ENCODE assay signal across 17 mouse cellular contexts in the genomic region with DNA sequence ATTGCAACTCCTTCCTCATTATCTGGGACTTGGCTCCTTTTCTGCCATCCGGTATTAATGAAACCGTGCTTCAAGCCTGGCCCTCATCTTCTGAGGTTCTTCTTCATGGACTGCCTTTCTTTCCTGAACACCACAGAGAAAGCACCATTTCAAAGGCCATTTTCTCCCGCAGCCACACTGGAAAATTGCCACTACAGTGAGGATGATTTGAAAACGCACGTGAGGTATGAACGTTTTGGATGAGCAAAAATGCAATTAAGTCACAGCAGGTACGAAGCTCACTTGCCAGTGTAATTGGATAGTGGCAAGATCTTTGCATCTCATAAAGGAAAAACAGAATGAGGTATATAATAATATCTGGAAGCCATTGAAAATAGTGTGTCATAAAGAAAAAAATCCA.
A peak's percentile ranks its signal among the peaks of the same experiment; 100 is the strongest.
DNase-seq lines count a peak whose midpoint lies in the region; ATAC-seq and TF ChIP-seq lines count a peak whose summit lies in the region.
"Had no signal": no experiment of that assay in that cellular context is flagged by ENCODE, and none has a peak within 500 bp of the region (broad histone marks: within the 10 kb centered on the region; RNA-seq: fewer than 3 reads in every experiment).

No protein-coding gene starts in this region.

- no peak overlapping the region for H3K9ac ChIP-seq in hindbrain, embryonic 11.5 days (ENCODE audit: low read depth, low read length)
- no peak overlapping the region for H3K9ac ChIP-seq in hindbrain, embryonic 12.5 days
- no peak overlapping the region for H3K9ac ChIP-seq in neural tube, embryonic 13.5 days
- no peak overlapping the region for H3K9ac ChIP-seq in hindbrain, postnatal 0 days (replicated peaks; ENCODE audit: low read length)
- H3K9ac ChIP-seq: heart, embryonic 12.5 days had no signal

- H3K27me3 ChIP-seq in hindbrain, embryonic 11.5 days (ENCODE audit: control insufficient read depth, insufficient read depth, low read length), result no peaks in the 10 kb centered on the region
- no peaks in the 10 kb centered on the region for H3K27me3 ChIP-seq in hindbrain, embryonic 12.5 days
- no peaks in the 10 kb centered on the region for H3K27me3 ChIP-seq in neural tube, embryonic 13.5 days
- no peaks in the 10 kb centered on the region for H3K27me3 ChIP-seq in hindbrain, postnatal 0 days (ENCODE audit: insufficient read depth, low read length)
- H3K27me3 ChIP-seq: CH12.LX; heart, embryonic 12.5 days had no signal

- H3K27ac ChIP-seq in hindbrain, embryonic 11.5 days (ENCODE audit: low read depth, low read length), result 0 out of 2 replicates have a peak overlapping the region, but pooled peaks have one; percentile 10
- no peak overlapping the region for H3K27ac ChIP-seq in hindbrain, embryonic 12.5 days
- peak overlapping the region; percentile 38; the same call in 1 of the 2 replicates for H3K27ac ChIP-seq in neural tube, embryonic 13.5 days (replicated peaks)
- 0 out of 2 replicates have a peak overlapping the region, but pooled peaks have one; percentile 36 for H3K27ac ChIP-seq in hindbrain, postnatal 0 days
- H3K27ac ChIP-seq: embryonic facial prominence, embryonic 10.5 days; gastrocnemius, adult 2 months had no signal

- DNase-seq in hindbrain, embryonic 11.5 days (ENCODE audit: low spot score), result no peak
- no peak for DNase-seq in neural tube, embryonic 10.5 days (ENCODE audit: extremely low spot score, low spot score)
- DNase-seq in hindbrain, postnatal 0 days (ENCODE audit: low spot score), result peak; percentile 72
- DNase-seq in kidney, adult 8-10 months, result no peak
- DNase-seq in layer of hippocampus, postnatal 14 days (ENCODE audit: low spot score in 2 of 2), result no peak
- DNase-seq: adrenal gland, postnatal 14 days; gastrocnemius, adult 2 months; gastrocnemius, postnatal 25 days had no signal

- ATAC-seq in hindbrain, embryonic 11.5 days (ENCODE audit: low FRiP score), result no peak
- no peak for ATAC-seq in hindbrain, embryonic 12.5 days (ENCODE audit: low FRiP score)
- peak; percentile 38; the same call in 1 of the 2 replicates for ATAC-seq in neural tube, embryonic 13.5 days (ENCODE audit: low read depth)
- ATAC-seq in hindbrain, postnatal 0 days, result peak; percentile 21; the same call in 1 of the 2 replicates
- ATAC-seq: activated CD4-positive, CD25-positive, alpha-beta regulatory T cell, adult 4 months; forebrain, embryonic 14.5 days; intestine, embryonic 16.5 days; Patski had no signal

- WGBS in hindbrain, embryonic 11.5 days, result 77% methylated on average over 7 of the region's 7 CpGs
- WGBS in hindbrain, embryonic 12.5 days, result 60% methylated on average over 7 of the region's 7 CpGs
- 60% methylated on average over 7 of the region's 7 CpGs for WGBS in neural tube, embryonic 13.5 days
- WGBS in hindbrain, postnatal 0 days, result 45% methylated on average over 7 of the region's 7 CpGs

- TF ChIP-seq CTCF in hindbrain, postnatal 0 days (IDR thresholded peaks at IDR 0.05; ENCODE audit: low read depth), result no peak

- H3K4me1 ChIP-seq in hindbrain, embryonic 11.5 days (replicated peaks; ENCODE audit: control insufficient read depth, insufficient read depth, low read length), result no peaks in the 10 kb centered on the region
- no peaks in the 10 kb centered on the region for H3K4me1 ChIP-seq in hindbrain, embryonic 12.5 days
- peaks cover 5% of the 10 kb centered on the region; the same call in 1 of the 2 replicates for H3K4me1 ChIP-seq in neural tube, embryonic 13.5 days (replicated peaks)
- no peaks in the 10 kb centered on the region for H3K4me1 ChIP-seq in hindbrain, postnatal 0 days (ENCODE audit: insufficient read depth, low read length)
- H3K4me1 ChIP-seq: embryonic facial prominence, embryonic 10.5 days; heart, embryonic 12.5 days had no signal

- H3K4me3 ChIP-seq in hindbrain, embryonic 11.5 days (ENCODE audit: low read depth, low read length), result no peak overlapping the region
- H3K4me3 ChIP-seq in hindbrain, embryonic 12.5 days, result no peak overlapping the region
- H3K4me3 ChIP-seq in neural tube, embryonic 13.5 days, result no peak overlapping the region
- no peak overlapping the region for H3K4me3 ChIP-seq in hindbrain, postnatal 0 days (ENCODE audit: low read length)
- H3K4me3 ChIP-seq: embryonic facial prominence, embryonic 10.5 days; gastrocnemius, adult 2 months; heart, embryonic 12.5 days had no signal

- no peak overlapping the region for H3K4me2 ChIP-seq in hindbrain, embryonic 11.5 days (replicated peaks; ENCODE audit: low read depth, low read length)
- no peak overlapping the region for H3K4me2 ChIP-seq in hindbrain, embryonic 12.5 days (replicated peaks)
- H3K4me2 ChIP-seq in neural tube, embryonic 13.5 days, result no peak overlapping the region
- H3K4me2 ChIP-seq in hindbrain, postnatal 0 days (ENCODE audit: low read depth, low read length), result no peak overlapping the region
- H3K4me2 ChIP-seq: heart, embryonic 12.5 days had no signal

- H3K9me3 ChIP-seq in hindbrain, embryonic 11.5 days (ENCODE audit: control insufficient read depth, low read length), result no peaks in the 10 kb centered on the region
- H3K9me3 ChIP-seq in hindbrain, embryonic 12.5 days (replicated peaks), result no peaks in the 10 kb centered on the region
- H3K9me3 ChIP-seq in neural tube, embryonic 13.5 days, result no peaks in the 10 kb centered on the region
- H3K9me3 ChIP-seq in hindbrain, postnatal 0 days (ENCODE audit: low read length), result no peaks in the 10 kb centered on the region
- H3K9me3 ChIP-seq: embryonic facial prominence, embryonic 10.5 days; heart, embryonic 12.5 days had no signal

- H3K36me3 ChIP-seq in hindbrain, embryonic 11.5 days (ENCODE audit: control insufficient read depth, insufficient read depth, low read length), result no peaks in the 10 kb centered on the region
- H3K36me3 ChIP-seq in hindbrain, embryonic 12.5 days, result no peaks in the 10 kb centered on the region
- no peaks in the 10 kb centered on the region for H3K36me3 ChIP-seq in neural tube, embryonic 13.5 days
- no peaks in the 10 kb centered on the region for H3K36me3 ChIP-seq in hindbrain, postnatal 0 days (ENCODE audit: insufficient read depth, low read length)
- H3K36me3 ChIP-seq: embryonic facial prominence, embryonic 10.5 days; heart, embryonic 12.5 days had no signal

Comparison
In these comparisons a context has a peak if more than half of its experiments do, and no peak if none do; other contexts are left out.
1. ATAC-seq: peak in neural tube, embryonic 13.5 days (single experiment) and hindbrain, postnatal 0 days (single experiment); none in hindbrain, embryonic 11.5 days (single experiment) and hindbrain, embryonic 12.5 days (single experiment).